Comparison of ENCODE assay signal across 18 mouse cellular contexts in genomic region chr11:79823631-79824310, GRCm38 (mm10).
DNase-seq lines count a peak whose midpoint lies in the region; ATAC-seq lines count a peak whose summit lies in the region.
"Had no signal": no experiment of that assay in that cellular context is flagged by ENCODE, and none has a peak within 500 bp of the region (broad histone marks: within the 10 kb centered on the region; RNA-seq: fewer than 3 reads in every experiment).

No protein-coding gene starts in this region.

- H3K9me3 ChIP-seq in kidney, embryonic 14.5 days (ENCODE audit: control insufficient read depth, low read length): no peaks in the 10 kb centered on the region; the same call in 1 of the 2 replicates
- H3K9me3 ChIP-seq: forebrain, embryonic 10.5 days; liver, embryonic 12.5 days; lung, embryonic 15.5 days had no signal

- 79% methylated on average over 11 of the region's 11 CpGs for WGBS in kidney, embryonic 14.5 days

- ATAC-seq in kidney, embryonic 14.5 days (ENCODE audit: low FRiP score, low TSS enrichment): no peak
- no peak for ATAC-seq in monocyte, adult 5-6 weeks (replicated peaks; ENCODE audit: insufficient number of reproducible peaks, low FRiP score, low TSS enrichment, poor library complexity, severe bottlenecking)
- ATAC-seq: liver, embryonic 12.5 days had no signal

- no peak overlapping the region for H3K4me2 ChIP-seq in kidney, embryonic 14.5 days (replicated peaks; ENCODE audit: low read depth, low read length)
- H3K4me2 ChIP-seq: liver, embryonic 12.5 days; lung, embryonic 15.5 days had no signal

- H3K27me3 ChIP-seq in kidney, embryonic 14.5 days (ENCODE audit: control insufficient read depth, insufficient read depth, low read length): no peaks in the 10 kb centered on the region
- H3K27me3 ChIP-seq: CH12.LX; lung, embryonic 15.5 days had no signal

- peak; percentile 76 to 89 for DNase-seq in adrenal gland, adult (ENCODE audit: inconsistent age in 2 of 2, low spot score in 1 of 2)
- DNase-seq in adrenal gland, postnatal 4 days (ENCODE audit: low spot score in 2 of 2): no peak
- peak; percentile 70 for DNase-seq in kidney, adult 11 months
- peak; percentile 68 for DNase-seq in adrenal gland, adult 8-10 months
- peak; percentile 81 for DNase-seq in kidney, adult 9 months
- no peak for DNase-seq in embryo, embryonic 11 days
- DNase-seq: cerebellum, adult 2 months; left cerebral cortex, postnatal 4 days; midbrain, embryonic 14.5 days; retina, postnatal 1 day; right cerebral cortex, postnatal 4 days had no signal

- no peaks in the 10 kb centered on the region for H3K4me1 ChIP-seq in kidney, embryonic 14.5 days (ENCODE audit: control insufficient read depth, insufficient read depth, low read length)

- H3K4me3 ChIP-seq in kidney, embryonic 14.5 days (ENCODE audit: low read length): no peak overlapping the region
- H3K4me3 ChIP-seq: forebrain, embryonic 10.5 days; heart, adult 2 months; liver, embryonic 12.5 days; lung, embryonic 15.5 days had no signal

- no peak overlapping the region for H3K9ac ChIP-seq in kidney, embryonic 14.5 days (ENCODE audit: low read depth, low read length)
- H3K9ac ChIP-seq: liver, embryonic 12.5 days; lung, embryonic 15.5 days had no signal

- H3K36me3 ChIP-seq in kidney, embryonic 14.5 days (ENCODE audit: control insufficient read depth, insufficient read depth, low read length): no peaks in the 10 kb centered on the region
- H3K36me3 ChIP-seq: forebrain, embryonic 10.5 days; liver, embryonic 12.5 days; lung, embryonic 15.5 days had no signal

- H3K27ac ChIP-seq in kidney, embryonic 14.5 days (ENCODE audit: low read depth, low read length): no peak overlapping the region
- H3K27ac ChIP-seq: forebrain, embryonic 10.5 days; heart, adult 2 months; liver, embryonic 12.5 days; lung, embryonic 15.5 days had no signal

Comparison
In these comparisons a context has a peak if more than half of its experiments do, and no peak if none do; other contexts are left out.
1. DNase-seq: peak in adrenal gland, adult (2 of 2), kidney, adult 11 months (single experiment), adrenal gland, adult 8-10 months (single experiment) and kidney, adult 9 months (single experiment); none in adrenal gland, postnatal 4 days (0 of 2) and embryo, embryonic 11 days (single experiment).